Mouse (Mus musculus) ES-Bruce4 (cell line): ENCODE data around the gene Hoxc12. TPM values are rescaled to one million over a fixed set of nuclear protein-coding genes. Genes with fewer than 3 reads are reported as not detected.

ENCODE experiments used
- H3K27ac ChIP-seq: 2 replicates; pipeline ENCODE4 v1.5.1; 2012; ENCODE audit warnings: low read length, inconsistent platforms; ENCODE audit not compliant: insufficient read depth
- H3K27me3 ChIP-seq: 2 replicates; pipeline ENCODE4 v1.6.1; 2012; ENCODE audit warnings: mild to moderate bottlenecking, low read length, inconsistent platforms; ENCODE audit not compliant: control insufficient read depth, poor library complexity, insufficient read depth, severe bottlenecking
- H3K36me3 ChIP-seq: 2 replicates; pipeline ENCODE4 v1.6.1; 2012; ENCODE audit warnings: inconsistent platforms, mild to moderate bottlenecking, low read length, moderate library complexity; ENCODE audit not compliant: control insufficient read depth, poor library complexity, insufficient read depth, severe bottlenecking
- H3K4me1 ChIP-seq: one replicate; pipeline ENCODE4 v1.8.1; 2011; ENCODE audit warnings: low read length; ENCODE audit not compliant: control insufficient read depth, insufficient read depth
- H3K4me3 ChIP-seq: 2 replicates; pipeline ENCODE4 v1.5.1; 2011; ENCODE audit warnings: low read depth, mild to moderate bottlenecking, low read length
- H3K9ac ChIP-seq: 2 replicates; pipeline ENCODE4 v1.6.1; 2012; ENCODE audit warnings: low read depth, mild to moderate bottlenecking, inconsistent platforms; ENCODE audit not compliant: poor library complexity, severe bottlenecking
- H3K9me3 ChIP-seq: replicated peaks from 2 replicates; pipeline ENCODE4 v1.6.1; 2012; ENCODE audit warnings: mild to moderate bottlenecking, low read length, inconsistent platforms; ENCODE audit not compliant: control insufficient read depth, poor library complexity, insufficient read depth, severe bottlenecking
- CTCF ChIP-seq: IDR thresholded peaks from one replicate; pipeline ENCODE4 v1.8.1; 2011; ENCODE audit warnings: low read depth, low read length
- EP300 ChIP-seq: IDR thresholded peaks from 2 replicates; pipeline ENCODE4 v1.6.1; 2011; ENCODE audit warnings: low read depth, low read length; ENCODE audit not compliant: insufficient read depth
- POLR2A ChIP-seq: IDR thresholded peaks from one replicate; pipeline ENCODE4 v1.8.1; 2011; ENCODE audit warnings: low read length; ENCODE audit not compliant: insufficient read depth
- polyA plus RNA-seq: library from polyadenylated mRNA; stranded (reverse); fragments of >200 nt; gene quantifications from 2 replicates; pipeline ENCODE4 v1.2.4, GENCODE M21; 2011; ENCODE audit warnings: low read depth; ENCODE audit not compliant: missing spikeins, insufficient read depth, insufficient read length

Gene Hoxc12
- polyA plus RNA-seq, 1 experiment: not detected

- H3K9ac ChIP-seq: no peak overlapping the region
- no peak overlapping the region for H3K4me3 ChIP-seq
- no peaks in the 10 kb centered on the region for H3K36me3 ChIP-seq
- H3K4me1 ChIP-seq: no peaks in the 10 kb centered on the region
- H3K27ac ChIP-seq: no peak overlapping the region
- no peaks in the 10 kb centered on the region for H3K9me3 ChIP-seq
- peaks cover 61% of the 10 kb centered on the region for H3K27me3 ChIP-seq
- TF ChIP-seq POLR2A (no peak), CTCF (no peak), EP300 (no peak)
These were observed 48.0 kb downstream of the Hoxc12 start for GRCm38 (mm10) chr15:102984521-102984920.

GRCm38 (mm10) chr15:102984925-102985324 is 48.4 kb downstream of the Hoxc12 start:
- H3K27ac ChIP-seq: no peak overlapping the region
- no peak overlapping the region for H3K4me3 ChIP-seq
- no peaks in the 10 kb centered on the region for H3K9me3 ChIP-seq
- TF ChIP-seq CTCF: no peak
- no peak for TF ChIP-seq EP300
- TF ChIP-seq POLR2A: no peak
- peaks cover 60% of the 10 kb centered on the region for H3K27me3 ChIP-seq
- H3K36me3 ChIP-seq: no peaks in the 10 kb centered on the region
- no peak overlapping the region for H3K9ac ChIP-seq
- no peaks in the 10 kb centered on the region for H3K4me1 ChIP-seq

- no peak overlapping the region for H3K27ac ChIP-seq
These were observed 50.7 kb downstream of the Hoxc12 start for GRCm38 (mm10) chr15:102987124-102987833.

GRCm38 (mm10) chr15:102988078-102988477 is 51.5 kb downstream of the Hoxc12 start:
- Histone ChIP-seq H3K4me3 (no peak overlapping the region), H3K36me3 (no peaks in the 10 kb centered on the region), H3K27me3 (peaks cover 60% of the 10 kb centered on the region), H3K27ac (no peak overlapping the region), H3K9ac (no peak overlapping the region), H3K4me1 (no peaks in the 10 kb centered on the region), H3K9me3 (no peaks in the 10 kb centered on the region)
- no peak for TF ChIP-seq POLR2A
- no peak for TF ChIP-seq CTCF
- no peak for TF ChIP-seq EP300

More at GRCm38 (mm10) chr15:102987124-102987833, 50.7 kb downstream of the Hoxc12 start:
- Histone ChIP-seq H3K27me3 (peaks cover 61% of the 10 kb centered on the region), H3K4me1 (no peaks in the 10 kb centered on the region), H3K4me3 (no peak overlapping the region), H3K9me3 (no peaks in the 10 kb centered on the region), H3K9ac (no peak overlapping the region), H3K36me3 (no peaks in the 10 kb centered on the region)
- TF ChIP-seq CTCF (peak; percentile 95), EP300 (no peak), POLR2A (no peak)

Other genes starting within 250 kb of the Hoxc12 start
- gene Calcoco1, start 214.6 kb upstream of the Hoxc12 start, polyA plus RNA-seq: 47.9 and 51.9 TPM in 2 replicates
- 3.7 and 3.8 TPM in 2 replicates for gene Hoxc13, start 15.7 kb upstream of the Hoxc12 start, polyA plus RNA-seq
- not detected in 2 replicates for gene Hoxc11, start 17.7 kb downstream of the Hoxc12 start, polyA plus RNA-seq
- not detected in 2 replicates for gene Hoxc10, start 30.0 kb downstream of the Hoxc12 start, polyA plus RNA-seq
- not detected in 2 replicates for gene Hoxc5, start 30.7 kb downstream of the Hoxc12 start, polyA plus RNA-seq
- not detected in 2 replicates for gene Hoxc9, start 39.7 kb downstream of the Hoxc12 start, polyA plus RNA-seq
- gene Hoxc8, start 53.9 kb downstream of the Hoxc12 start, polyA plus RNA-seq: 0.40 and 0.45 TPM in 2 replicates
- 1.3 TPM in 1 of 2 replicates, not detected in the other for gene Hoxc6, start 61.5 kb downstream of the Hoxc12 start, polyA plus RNA-seq
- gene Hoxc4, start 82.2 kb downstream of the Hoxc12 start, polyA plus RNA-seq: 0.56 and 0.99 TPM in 2 replicates
- 13.5 and 15.3 TPM in 2 replicates for gene Smug1, start 230.3 kb downstream of the Hoxc12 start, polyA plus RNA-seq